Mouse (Mus musculus): ENCODE data around the gene Prx. TPM values are rescaled to one million over a fixed set of nuclear protein-coding genes. Genes with fewer than 3 reads are reported as not detected.
"Not testable (repeated sequence)": the region's sequence is repeated elsewhere in the genome, so short reads cannot be mapped to it uniquely, and the experiment has no call there.

The Prx gene
- polyA plus RNA-seq, 1 experiment from 2014 or later, result 1.2 TPM

DNA sequence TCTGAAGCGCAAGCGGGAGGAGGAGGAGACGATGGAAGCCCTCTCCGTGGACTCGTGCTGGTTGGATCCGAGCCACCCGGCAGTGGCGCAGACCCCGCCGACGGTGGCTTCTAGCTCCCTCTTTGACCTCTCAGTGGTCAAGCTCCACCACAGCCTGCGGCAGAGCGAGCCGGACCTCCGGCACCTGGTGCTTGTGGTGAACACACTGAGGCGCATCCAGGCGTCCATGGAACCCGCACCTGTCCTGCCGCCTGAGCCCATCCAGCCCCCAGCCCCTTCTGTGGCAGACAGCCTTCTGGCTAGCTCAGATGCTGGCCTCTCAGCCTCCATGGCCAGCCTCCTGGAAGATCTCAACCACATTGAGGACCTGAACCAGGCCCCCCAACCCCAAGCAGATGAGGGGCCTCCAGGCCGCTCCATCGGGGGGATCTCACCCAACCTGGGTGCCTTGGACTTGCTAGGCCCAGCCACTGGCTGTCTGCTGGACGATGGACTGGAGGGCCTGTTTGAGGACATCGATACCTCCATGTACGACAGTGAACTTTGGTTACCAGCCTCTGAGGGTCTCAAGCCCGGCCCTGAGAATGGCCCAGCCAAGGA lies 9.8 kb upstream of the Prx start:
- peaks cover 8% of the 10 kb centered on the region for H3K36me3 ChIP-seq (ENCODE audit: control insufficient read depth, insufficient read depth, low read length)

DNA sequence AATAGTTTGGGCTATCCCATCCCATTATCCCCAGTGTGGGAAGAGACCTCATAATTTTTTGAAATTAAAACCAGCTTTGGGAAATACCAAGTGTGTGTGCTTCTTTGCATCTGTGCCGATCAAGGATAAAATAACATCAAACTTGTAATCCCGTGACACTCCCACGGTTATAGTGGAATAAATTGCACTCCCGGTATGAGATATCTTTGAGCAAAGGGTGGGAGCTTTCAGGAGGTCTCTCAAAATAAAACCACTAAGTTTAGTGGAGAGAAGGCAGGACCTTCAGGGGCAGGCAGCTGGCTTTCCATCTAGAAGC lies 8.9 kb upstream of the Prx start:
- Histone ChIP-seq H3K9ac (ENCODE audit: low read depth, low read length) (peak overlapping the region; percentile 55), H3K36me3 (ENCODE audit: control insufficient read depth, insufficient read depth, low read length) (peaks cover 8% of the 10 kb centered on the region), H3K4me3 (ENCODE audit: low read length) (peak overlapping the region; percentile 35), H3K27ac (ENCODE audit: low read depth, low read length) (peak overlapping the region; percentile 94), H3K9me3 (ENCODE audit: control insufficient read depth, low read length) (no peaks in the 10 kb centered on the region), H3K27me3 (ENCODE audit: control insufficient read depth, insufficient read depth, low read length) (no peaks in the 10 kb centered on the region), H3K4me1 (ENCODE audit: control insufficient read depth, insufficient read depth, low read length) (peaks cover 19% of the 10 kb centered on the region; the same call in 1 of the 2 replicates), H3K4me2 (replicated peaks; ENCODE audit: low read depth, low read length) (peak overlapping the region; percentile 60)
- 20% methylated on average over 4 of the region's 4 CpGs for WGBS
- no peak for ATAC-seq (ENCODE audit: low FRiP score, low TSS enrichment)

More for the DNA sequence above, 9.8 kb upstream of the Prx start:
- no peak for ATAC-seq (ENCODE audit: low FRiP score, low TSS enrichment)
- peaks cover 19% of the 10 kb centered on the region; the same call in 1 of the 2 replicates for H3K4me1 ChIP-seq (ENCODE audit: control insufficient read depth, insufficient read depth, low read length)
- no peaks in the 10 kb centered on the region for H3K9me3 ChIP-seq (ENCODE audit: control insufficient read depth, low read length)
- H3K9ac ChIP-seq (ENCODE audit: low read depth, low read length), result no peak overlapping the region
- H3K4me2 ChIP-seq (replicated peaks; ENCODE audit: low read depth, low read length), result no peak overlapping the region
- H3K4me3 ChIP-seq (ENCODE audit: low read length), result no peak overlapping the region
- no peaks in the 10 kb centered on the region for H3K27me3 ChIP-seq (ENCODE audit: control insufficient read depth, insufficient read depth, low read length)
- 91% methylated on average over 24 of the region's 25 CpGs for WGBS
- H3K27ac ChIP-seq (ENCODE audit: low read depth, low read length), result peak overlapping the region; percentile 94; the same call in 1 of the 2 replicates

DNA sequence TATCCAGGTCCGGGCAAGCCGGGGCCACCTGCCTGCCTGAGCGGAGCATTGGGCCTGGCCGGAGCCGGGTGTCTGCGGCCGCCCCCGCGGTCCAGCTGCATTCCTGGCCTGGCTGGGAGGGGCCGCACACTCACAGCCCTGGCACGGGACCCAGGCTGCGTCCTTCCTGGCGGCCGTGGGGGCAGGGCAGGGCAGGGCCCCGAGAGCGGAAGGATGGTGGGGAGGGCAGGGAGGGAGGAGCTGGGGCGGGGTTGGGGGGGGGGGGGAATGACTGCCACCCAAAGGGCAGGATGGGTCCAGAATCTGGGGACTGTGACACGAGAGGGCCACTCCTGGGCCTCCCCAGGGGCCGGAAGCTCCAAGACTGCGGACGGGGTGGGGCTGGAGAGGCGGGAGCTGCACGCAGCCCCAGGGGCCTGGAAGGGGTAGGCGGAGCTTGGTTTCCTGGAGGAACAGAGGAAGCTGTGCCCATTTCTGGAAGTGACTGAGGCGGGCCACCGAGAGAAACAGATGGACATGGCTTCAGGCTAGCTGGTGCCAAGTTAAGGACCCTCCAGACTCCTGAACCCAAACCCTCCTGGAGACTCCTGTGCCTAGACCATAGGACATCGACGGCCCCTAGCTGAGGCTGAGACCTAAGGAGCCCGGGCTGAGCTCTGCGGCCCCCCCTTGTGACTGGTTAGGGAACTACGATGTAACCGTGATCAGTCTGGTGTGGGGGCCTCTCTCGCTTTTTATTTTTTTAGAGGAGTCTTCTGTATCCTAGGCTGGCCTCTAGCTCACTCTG lies 8.4 kb upstream of the Prx start:
- Histone ChIP-seq H3K4me2 (replicated peaks; ENCODE audit: low read depth, low read length) (peak overlapping the region; percentile 60), H3K27ac (ENCODE audit: low read depth, low read length) (peak overlapping the region; percentile 94), H3K4me3 (ENCODE audit: low read length) (peak overlapping the region; percentile 35), H3K9me3 (ENCODE audit: control insufficient read depth, low read length) (no peaks in the 10 kb centered on the region), H3K36me3 (ENCODE audit: control insufficient read depth, insufficient read depth, low read length) (peaks cover 8% of the 10 kb centered on the region), H3K27me3 (ENCODE audit: control insufficient read depth, insufficient read depth, low read length) (no peaks in the 10 kb centered on the region), H3K9ac (ENCODE audit: low read depth, low read length) (peak overlapping the region; percentile 55), H3K4me1 (ENCODE audit: control insufficient read depth, insufficient read depth, low read length) (peaks cover 19% of the 10 kb centered on the region; the same call in 1 of the 2 replicates)
- under 1% methylated on average over 32 of the region's 33 CpGs for WGBS
- peak; percentile 82 for ATAC-seq (ENCODE audit: low FRiP score, low TSS enrichment)

DNA sequence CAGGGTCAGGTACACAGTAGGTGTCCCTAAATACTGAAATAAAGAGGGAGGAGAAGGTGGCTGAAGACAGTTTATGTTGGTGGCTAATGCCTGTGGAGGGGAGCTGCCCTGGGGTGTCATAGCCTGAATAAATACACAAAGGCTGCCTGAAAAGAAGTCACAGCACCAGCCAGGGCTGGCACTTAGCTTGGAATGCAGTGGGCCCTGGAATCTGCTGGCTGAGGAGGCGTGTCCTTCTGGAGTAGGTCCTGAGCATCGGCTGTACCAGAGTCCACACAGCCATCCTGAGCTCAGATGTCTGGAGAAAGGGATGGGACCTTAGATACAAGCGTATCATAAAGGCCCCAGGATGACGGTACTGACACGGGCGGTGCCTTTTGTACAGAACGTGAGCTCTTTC lies 7.3 kb upstream of the Prx start:
- no peak for ATAC-seq (ENCODE audit: low FRiP score, low TSS enrichment)
- no peaks in the 10 kb centered on the region for H3K27me3 ChIP-seq (ENCODE audit: control insufficient read depth, insufficient read depth, low read length)
- peaks cover 8% of the 10 kb centered on the region for H3K36me3 ChIP-seq (ENCODE audit: control insufficient read depth, insufficient read depth, low read length)
- no peak overlapping the region for H3K9ac ChIP-seq (ENCODE audit: low read depth, low read length)
- H3K27ac ChIP-seq (ENCODE audit: low read depth, low read length), result no peak overlapping the region
- H3K4me1 ChIP-seq (ENCODE audit: control insufficient read depth, insufficient read depth, low read length), result peaks cover 19% of the 10 kb centered on the region; the same call in 1 of the 2 replicates
- no peak overlapping the region for H3K4me2 ChIP-seq (replicated peaks; ENCODE audit: low read depth, low read length)
- WGBS, result 83% methylated on average over 7 of the region's 7 CpGs
- no peaks in the 10 kb centered on the region for H3K9me3 ChIP-seq (ENCODE audit: control insufficient read depth, low read length)
- H3K4me3 ChIP-seq (ENCODE audit: low read length), result no peak overlapping the region

DNA sequence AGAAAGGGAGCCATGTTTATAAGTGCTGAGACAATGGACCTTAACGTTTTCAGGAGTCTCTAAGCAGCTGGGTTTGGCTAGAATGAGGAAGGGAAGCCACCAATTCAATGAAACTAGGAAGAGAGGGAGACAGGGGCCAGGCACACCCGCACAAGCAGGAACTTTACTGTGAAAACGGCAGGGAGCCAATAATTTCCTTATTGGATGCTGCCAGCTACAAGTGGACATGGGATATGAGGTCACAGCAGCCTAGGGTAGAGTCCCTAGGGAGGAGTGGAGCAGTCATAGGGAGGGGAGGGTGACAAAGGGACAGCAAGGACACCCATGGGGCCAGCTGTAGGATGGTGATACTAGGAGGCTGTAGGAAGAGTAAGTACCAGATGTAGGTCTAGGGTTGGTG lies 6.1 kb upstream of the Prx start:
- Histone ChIP-seq H3K27me3 (ENCODE audit: control insufficient read depth, insufficient read depth, low read length) (no peaks in the 10 kb centered on the region), H3K9me3 (ENCODE audit: control insufficient read depth, low read length) (no peaks in the 10 kb centered on the region), H3K27ac (ENCODE audit: low read depth, low read length) (no peak overlapping the region), H3K4me2 (replicated peaks; ENCODE audit: low read depth, low read length) (no peak overlapping the region), H3K9ac (ENCODE audit: low read depth, low read length) (no peak overlapping the region), H3K4me1 (ENCODE audit: control insufficient read depth, insufficient read depth, low read length) (peaks cover 19% of the 10 kb centered on the region; the same call in 1 of the 2 replicates), H3K4me3 (ENCODE audit: low read length) (no peak overlapping the region), H3K36me3 (ENCODE audit: control insufficient read depth, insufficient read depth, low read length) (peaks cover 8% of the 10 kb centered on the region)
- WGBS, result 81% methylated on average over 3 of the region's 3 CpGs
- ATAC-seq (ENCODE audit: low FRiP score, low TSS enrichment), result no peak

DNA sequence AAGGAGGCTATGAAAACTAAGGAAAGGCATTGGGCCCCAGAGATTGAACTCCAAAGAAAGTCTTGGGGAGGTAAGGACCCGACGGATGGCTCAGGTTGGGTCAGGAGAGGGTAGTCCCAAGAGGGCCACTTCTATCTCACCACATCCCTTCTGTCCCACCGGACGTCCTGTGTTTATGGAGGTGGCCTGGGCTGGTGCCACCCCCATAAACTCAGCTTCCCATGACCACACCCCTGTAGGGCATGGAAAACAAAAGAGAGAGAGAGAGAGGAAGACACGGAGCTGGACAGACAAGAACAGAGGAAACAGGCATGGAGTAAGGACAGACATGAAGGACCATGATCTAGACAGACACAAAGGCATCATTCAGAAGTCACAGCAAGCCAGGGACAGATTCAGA lies 5.7 kb upstream of the Prx start:
- H3K4me2 ChIP-seq (replicated peaks; ENCODE audit: low read depth, low read length), result no peak overlapping the region
- ATAC-seq (ENCODE audit: low FRiP score, low TSS enrichment), result no peak
- no peaks in the 10 kb centered on the region for H3K9me3 ChIP-seq (ENCODE audit: control insufficient read depth, low read length)
- peaks cover 8% of the 10 kb centered on the region for H3K36me3 ChIP-seq (ENCODE audit: control insufficient read depth, insufficient read depth, low read length)
- no peak overlapping the region for H3K4me3 ChIP-seq (ENCODE audit: low read length)
- no peak overlapping the region for H3K9ac ChIP-seq (ENCODE audit: low read depth, low read length)
- no peaks in the 10 kb centered on the region for H3K27me3 ChIP-seq (ENCODE audit: control insufficient read depth, insufficient read depth, low read length)
- H3K27ac ChIP-seq (ENCODE audit: low read depth, low read length), result no peak overlapping the region
- WGBS, result 86% methylated on average over 5 of the region's 5 CpGs
- peaks cover 19% of the 10 kb centered on the region; the same call in 1 of the 2 replicates for H3K4me1 ChIP-seq (ENCODE audit: control insufficient read depth, insufficient read depth, low read length)

DNA sequence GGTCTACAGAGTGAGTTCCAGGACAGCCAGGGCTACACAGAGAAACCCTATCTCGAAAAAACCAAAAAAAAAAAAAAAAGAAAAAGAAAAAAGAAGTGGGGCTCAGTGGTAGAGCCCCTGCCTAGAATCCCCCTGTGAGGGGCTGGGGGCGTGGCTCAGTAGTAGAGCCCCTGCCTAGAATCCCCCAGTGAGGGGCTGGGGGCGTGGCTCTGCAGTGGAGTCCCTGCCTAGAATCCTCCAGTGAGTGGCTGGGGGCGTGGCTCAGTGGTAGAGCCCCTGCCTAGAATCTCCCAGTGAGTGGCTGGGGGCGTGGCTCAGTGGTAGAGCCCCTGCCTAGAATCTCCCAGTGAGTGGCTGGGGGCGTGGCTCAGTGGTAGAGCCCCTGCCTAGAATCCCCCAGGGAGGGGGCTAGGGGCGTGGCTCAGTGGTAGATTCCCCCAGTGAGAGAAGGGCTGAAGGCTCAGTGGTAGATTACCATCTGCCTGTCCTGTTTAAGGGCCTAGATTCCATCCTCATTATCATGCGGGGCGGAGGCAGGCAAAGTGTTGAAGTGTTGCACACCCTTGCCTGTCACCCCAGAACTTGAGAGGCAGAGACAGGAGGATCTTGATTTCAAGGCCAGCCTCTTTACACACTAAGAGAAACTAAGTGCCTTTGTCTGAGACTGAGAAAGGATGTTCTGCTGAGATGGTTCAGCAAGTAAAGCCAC lies 4.3 kb upstream of the Prx start:
- WGBS, result 92% methylated on average over 9 of the region's 9 CpGs
- peaks cover 11% of the 10 kb centered on the region; the same call in 1 of the 2 replicates for H3K4me1 ChIP-seq (ENCODE audit: control insufficient read depth, insufficient read depth, low read length)
- not testable (repeated sequence) for H3K36me3 ChIP-seq (ENCODE audit: control insufficient read depth, insufficient read depth, low read length); H3K27me3 ChIP-seq (ENCODE audit: control insufficient read depth, insufficient read depth, low read length); H3K9me3 ChIP-seq (ENCODE audit: control insufficient read depth, low read length); H3K9ac ChIP-seq (ENCODE audit: low read depth, low read length); ATAC-seq (ENCODE audit: low FRiP score, low TSS enrichment); H3K4me3 ChIP-seq (ENCODE audit: low read length); H3K4me2 ChIP-seq (replicated peaks; ENCODE audit: low read depth, low read length); H3K27ac ChIP-seq (ENCODE audit: low read depth, low read length)

DNA sequence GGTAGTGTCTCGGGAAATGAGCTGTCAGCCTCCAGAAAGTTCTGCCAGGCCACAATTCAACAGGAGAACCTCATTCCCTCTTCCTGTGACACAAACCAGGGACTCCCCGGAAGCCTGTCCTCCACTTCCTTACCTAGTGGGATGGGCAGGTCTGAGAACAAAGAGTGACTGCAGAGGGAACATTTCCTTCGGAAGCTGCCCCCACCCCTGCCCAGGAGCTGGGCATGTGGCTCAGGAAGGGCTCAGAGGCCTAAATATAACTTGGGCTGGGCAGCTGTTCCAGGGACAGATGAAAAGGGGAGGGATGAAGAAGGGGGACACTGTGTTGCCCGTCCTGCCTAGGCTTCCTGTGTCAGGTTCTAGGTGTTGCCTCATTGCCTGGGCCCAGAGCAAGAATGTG lies 2.5 kb downstream of the Prx start:
- Histone ChIP-seq H3K27me3 (ENCODE audit: control insufficient read depth, insufficient read depth, low read length) (no peaks in the 10 kb centered on the region), H3K27ac (ENCODE audit: low read depth, low read length) (no peak overlapping the region), H3K9me3 (ENCODE audit: control insufficient read depth, low read length) (no peaks in the 10 kb centered on the region), H3K4me2 (replicated peaks; ENCODE audit: low read depth, low read length) (no peak overlapping the region), H3K4me3 (ENCODE audit: low read length) (no peak overlapping the region), H3K9ac (ENCODE audit: low read depth, low read length) (no peak overlapping the region), H3K36me3 (ENCODE audit: control insufficient read depth, insufficient read depth, low read length) (no peaks in the 10 kb centered on the region), H3K4me1 (ENCODE audit: control insufficient read depth, insufficient read depth, low read length) (peaks cover 1% of the 10 kb centered on the region)
- no peak for ATAC-seq (ENCODE audit: low FRiP score, low TSS enrichment)
- WGBS, result 66% methylated on average over 4 of the region's 4 CpGs

All from kidney, embryonic 14.5 days (tissue).